Mouse (Mus musculus) MN1 (cell line): Measurements from ENCODE around the gene Smarcd1.
A peak's percentile ranks its signal among the peaks of the same experiment; 100 is the strongest.
"Not testable (repeated sequence)": the region's sequence is repeated elsewhere in the genome, so short reads cannot be mapped to it uniquely, and the experiment has no call there.

ENCODE experiments used
- DNase-seq: peaks from one replicate; pipeline ENCODE4 v3.0.0-alpha.2; 2016; ENCODE audit warnings: low spot score

Gene Smarcd1

GRCm38 (mm10) chr15:99684156-99684555 lies 17.8 kb upstream of the Smarcd1 start:
- no peak for DNase-seq

GRCm38 (mm10) chr15:99688712-99689111 lies 13.2 kb upstream of the Smarcd1 start:
- peak; percentile 88 for DNase-seq

GRCm38 (mm10) chr15:99690924-99691323 lies 11.0 kb upstream of the Smarcd1 start:
- DNase-seq, result no peak

- DNase-seq, result peak; percentile 76
These were observed 10.0 kb upstream of the Smarcd1 start for GRCm38 (mm10) chr15:99691976-99692375.

GRCm38 (mm10) chr15:99697309-99697708 lies 4.6 kb upstream of the Smarcd1 start:
- DNase-seq, result no peak

GRCm38 (mm10) chr15:99698533-99699085 lies 3.3 kb upstream of the Smarcd1 start:
- DNase-seq, result no peak

- DNase-seq, result no peak
These were observed 2.2 kb upstream of the Smarcd1 start for GRCm38 (mm10) chr15:99699715-99700114.

GRCm38 (mm10) chr15:99700219-99701106 lies 1.5 kb upstream of the Smarcd1 start:
- DNase-seq, result no peak

- DNase-seq, result not testable (repeated sequence)
These were observed 310 bp upstream of the Smarcd1 start for GRCm38 (mm10) chr15:99701640-99701998.

GRCm38 (mm10) chr15:99703104-99703503 lies 1.2 kb downstream of the Smarcd1 start:
- no peak for DNase-seq

GRCm38 (mm10) chr15:99703676-99704040 lies 1.7 kb downstream of the Smarcd1 start:
- DNase-seq, result no peak

- peak; percentile 51 for DNase-seq
These were observed 2.2 kb downstream of the Smarcd1 start for GRCm38 (mm10) chr15:99704041-99704681.

GRCm38 (mm10) chr15:99704881-99705280 lies 3.0 kb downstream of the Smarcd1 start:
- peak; percentile 74 for DNase-seq

GRCm38 (mm10) chr15:99705440-99706048 lies 3.6 kb downstream of the Smarcd1 start, which contains the start of gene Gm17349:
Gm17349 (minus strand) TSS chr15:99705490.
- DNase-seq, result peak; percentile 88

GRCm38 (mm10) chr15:99708176-99708575 lies 6.2 kb downstream of the Smarcd1 start:
- DNase-seq, result no peak

- DNase-seq, result no peak
These were observed 8.6 kb downstream of the Smarcd1 start for GRCm38 (mm10) chr15:99710221-99711190.

GRCm38 (mm10) chr15:99711491-99711890 lies 9.6 kb downstream of the Smarcd1 start:
- DNase-seq, result no peak

GRCm38 (mm10) chr15:99712666-99713559 lies 11.0 kb downstream of the Smarcd1 start:
- no peak for DNase-seq

- peak; percentile 57 for DNase-seq
These were observed 11.6 kb downstream of the Smarcd1 start for GRCm38 (mm10) chr15:99713569-99713968.

- no peak for DNase-seq
These were observed 12.3 kb downstream of the Smarcd1 start for GRCm38 (mm10) chr15:99714206-99714605.
